Mouse (Mus musculus) 3T3-L1 (cell line): Measurements from ENCODE around the gene Lyz1.
"Not testable (repeated sequence)": the region's sequence is repeated elsewhere in the genome, so short reads cannot be mapped to it uniquely, and the experiment has no call there.

Source experiments
- DNase-seq: peaks from one replicate; pipeline ENCODE4 v3.0.0-alpha.2; 2015; ENCODE audit warnings: low read depth, low spot score

Lyz1 gene

DNA sequence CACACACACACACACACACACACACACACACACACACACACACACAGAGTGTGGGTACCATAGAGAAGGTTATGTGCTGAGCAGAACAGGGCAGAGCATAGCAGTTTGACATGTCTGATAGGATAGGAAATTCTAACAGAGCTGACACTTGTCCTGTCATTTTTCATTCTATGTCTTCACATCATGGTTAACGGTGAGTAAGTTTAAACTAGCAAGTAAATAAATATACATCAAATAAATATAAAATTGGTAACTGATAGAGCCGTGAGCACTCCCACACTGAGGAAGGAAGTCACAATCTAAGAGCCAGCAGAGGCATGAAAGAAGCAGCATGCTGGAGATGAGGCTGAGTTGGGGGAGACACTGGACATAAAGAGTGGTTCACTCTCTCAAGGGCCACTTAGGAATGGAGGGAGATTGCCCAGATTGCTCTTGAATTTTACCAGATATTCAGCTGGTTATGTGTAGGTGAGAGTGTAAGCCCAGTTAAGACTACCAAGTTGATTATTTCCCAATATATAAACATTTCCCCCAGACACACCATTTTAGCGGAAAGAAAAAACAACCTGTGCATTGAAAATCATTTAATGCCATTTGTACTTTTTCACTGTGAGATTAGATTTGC, 5.3 kb downstream of the Lyz1 start:
- peak; percentile 91 for DNase-seq

DNA sequence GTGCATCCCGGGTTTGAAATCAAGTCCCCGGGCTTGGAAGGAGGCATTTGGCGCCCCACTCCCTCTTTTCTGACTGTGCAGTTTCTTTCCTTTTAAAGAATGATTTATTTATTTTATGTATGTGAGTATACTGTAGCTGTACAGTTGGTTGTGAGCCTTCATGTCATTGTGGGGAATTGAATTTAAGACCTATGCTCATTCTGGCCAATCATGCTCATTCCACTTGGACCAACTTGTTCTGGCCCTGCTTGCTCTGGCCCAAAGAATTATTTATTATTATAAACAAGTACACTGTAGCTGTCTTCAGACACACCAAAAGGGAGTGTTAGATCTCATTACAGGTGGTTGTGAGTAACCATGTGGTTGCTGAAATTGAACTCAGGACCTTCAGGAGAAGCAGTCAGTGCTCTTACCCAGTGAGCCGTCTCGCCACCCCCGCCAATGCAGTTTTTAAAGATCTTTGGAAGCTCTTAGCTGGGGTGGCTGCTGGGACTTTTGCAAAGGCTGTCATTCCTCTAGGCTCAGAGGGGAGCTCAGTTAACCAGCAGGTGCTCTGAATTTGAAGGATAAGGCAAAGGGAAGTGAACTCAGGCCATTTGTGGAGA, 6.2 kb downstream of the Lyz1 start:
- peak; percentile 95 for DNase-seq

- DNase-seq = not testable (repeated sequence)
These were observed 7.1 kb downstream of the Lyz1 start for GRCm38 (mm10) chr10:117285584-117285983.

DNA sequence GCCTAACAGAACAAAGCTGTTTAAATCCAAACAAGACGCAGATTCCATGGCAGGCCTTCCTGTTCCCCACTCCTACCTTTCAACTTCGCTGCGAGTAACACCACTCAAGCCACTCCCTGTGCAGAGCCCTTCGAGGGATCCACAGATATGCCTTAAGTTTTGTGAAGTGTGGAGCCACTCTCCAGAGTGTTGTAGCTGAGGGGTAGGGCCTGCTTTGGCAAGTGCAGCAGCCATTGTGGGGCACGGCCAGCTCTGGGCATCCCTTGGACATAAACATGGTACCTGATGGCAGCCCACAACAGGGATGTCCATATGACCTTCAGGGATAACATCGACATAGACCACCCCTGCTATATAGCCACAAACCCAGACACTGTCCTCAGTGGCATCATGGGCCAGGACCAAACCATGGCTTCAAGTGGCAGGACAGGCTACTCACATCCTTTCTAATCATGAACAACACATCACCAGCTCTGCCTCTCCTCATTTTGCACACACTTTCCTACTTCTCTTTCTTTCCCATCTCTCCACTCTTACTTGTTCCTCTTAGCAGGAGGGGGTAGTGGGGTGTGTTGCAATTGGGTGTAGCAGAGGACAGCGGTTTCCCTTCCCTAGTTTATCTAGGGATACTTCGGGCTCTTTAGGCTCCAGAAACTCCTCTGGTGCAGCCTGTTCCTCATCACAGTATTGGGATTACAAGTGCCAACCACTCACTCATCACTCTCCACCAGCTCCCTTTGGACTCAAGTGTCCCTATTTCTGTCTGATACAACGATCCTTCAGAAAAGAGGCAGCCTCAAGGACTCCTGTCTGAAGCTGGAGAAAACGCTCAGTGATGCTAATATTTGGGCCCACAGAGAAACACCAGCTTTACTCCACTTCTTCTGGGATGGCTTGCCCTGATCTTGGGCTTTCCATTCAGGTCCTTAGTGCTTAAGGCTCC, 7.8 kb downstream of the Lyz1 start:
- DNase-seq = peak; percentile 95

DNA sequence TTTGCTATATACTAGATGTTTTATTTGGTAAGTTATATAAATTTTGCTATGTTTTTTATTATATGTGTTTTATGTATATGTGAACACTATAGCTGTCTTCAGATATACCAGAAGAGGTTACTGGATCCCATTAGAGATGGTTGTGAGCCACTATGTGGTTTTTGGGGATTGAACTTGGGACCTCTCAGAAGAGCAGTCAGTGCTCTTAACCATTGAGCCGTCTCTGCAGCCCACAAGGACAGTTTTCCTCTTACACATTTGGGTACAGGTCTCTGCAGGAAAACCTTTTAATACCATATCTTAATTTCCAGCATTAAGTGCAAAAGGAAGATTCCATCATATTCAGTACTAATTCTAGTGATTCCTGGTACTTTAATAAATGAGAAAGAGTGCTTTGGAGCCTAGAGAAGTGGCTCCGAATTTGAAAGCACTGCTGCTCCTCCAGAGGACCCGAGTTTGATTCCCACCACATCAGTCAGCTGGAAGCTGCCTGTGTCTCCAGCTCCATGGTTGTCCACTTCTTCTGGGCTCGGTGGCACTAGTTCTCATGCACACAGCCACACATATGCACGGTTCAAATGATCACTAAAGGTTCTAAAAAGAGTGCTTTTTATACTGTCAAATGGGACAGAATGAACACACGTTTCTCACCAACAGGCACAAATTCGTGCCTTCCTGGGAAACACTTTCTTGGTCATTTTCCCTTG, 8.6 kb downstream of the Lyz1 start:
- DNase-seq = peak; percentile 94

GRCm38 (mm10) chr10:117283196-117283595, 9.5 kb downstream of the Lyz1 start:
- peak; percentile 92 for DNase-seq

DNA sequence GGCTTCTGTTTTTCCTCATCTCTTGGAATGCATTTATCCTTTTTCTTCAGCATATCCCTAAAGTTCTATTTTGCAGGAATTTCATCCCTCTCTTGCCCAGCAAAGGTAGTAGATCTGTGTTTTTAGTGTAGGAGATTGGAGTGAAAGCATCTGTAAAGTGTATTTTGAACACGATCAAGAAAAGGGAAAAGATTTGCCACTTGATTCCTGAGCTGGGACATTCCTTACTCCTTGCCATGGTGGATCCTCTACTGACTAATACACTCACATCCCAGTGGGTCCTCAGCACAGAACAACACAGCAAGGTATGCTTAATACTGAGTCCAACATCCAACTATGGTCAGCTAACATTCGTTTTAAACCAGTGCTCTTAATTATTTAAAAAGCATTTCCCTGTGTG, 10.1 kb downstream of the Lyz1 start:
- peak; percentile 97 for DNase-seq

DNA sequence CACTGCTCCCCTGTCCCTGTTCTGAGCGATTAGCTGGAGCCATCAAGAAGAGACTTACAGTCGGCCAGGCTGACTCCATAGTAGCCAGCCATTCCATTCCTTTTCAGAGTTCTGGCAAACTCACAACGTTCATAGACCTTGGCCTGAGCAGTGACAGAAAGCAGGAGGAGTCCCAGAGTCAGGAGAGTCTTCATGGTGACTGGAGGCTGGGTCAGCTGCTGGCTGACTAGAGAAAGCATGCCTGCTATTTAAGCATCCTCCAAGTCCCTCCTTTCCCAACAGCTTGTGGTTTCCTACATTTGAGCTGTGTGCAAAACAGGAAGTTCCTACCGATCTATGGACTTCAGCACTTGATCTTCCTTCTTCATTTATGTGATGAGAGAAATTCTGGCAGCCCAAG, 10.6 kb downstream of the Lyz1 start, which contains the start of gene Lyz2:
TSS of gene Lyz2 (minus strand) at position 273 of the 400 bp plus-strand sequence.
- peak; percentile 100 for DNase-seq

DNA sequence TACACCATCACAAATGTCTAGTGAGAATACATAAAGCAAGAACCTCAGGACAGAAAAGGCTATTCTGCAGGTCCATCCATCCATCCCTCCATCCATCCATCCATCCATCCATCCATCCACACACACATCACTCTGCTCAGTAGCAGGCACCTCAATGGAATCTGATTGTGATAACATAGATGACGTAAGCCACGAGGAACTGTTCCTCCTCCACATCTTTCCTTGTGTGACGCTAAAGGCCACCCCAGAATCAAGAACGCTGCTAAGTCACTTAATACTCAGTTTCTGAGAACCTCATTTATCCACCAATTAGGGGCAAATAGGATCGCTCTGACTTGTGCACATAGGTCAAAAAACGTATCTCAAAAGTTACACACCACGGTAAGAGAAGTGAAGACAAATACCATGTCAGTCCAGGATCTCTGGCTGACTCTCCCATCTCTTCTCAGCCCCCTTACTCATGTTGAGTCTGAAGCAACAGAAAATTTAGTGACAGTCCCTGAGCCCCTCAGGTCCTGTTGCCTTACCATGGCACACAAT, 11.2 kb downstream of the Lyz1 start:
- peak; percentile 95 for DNase-seq

DNA sequence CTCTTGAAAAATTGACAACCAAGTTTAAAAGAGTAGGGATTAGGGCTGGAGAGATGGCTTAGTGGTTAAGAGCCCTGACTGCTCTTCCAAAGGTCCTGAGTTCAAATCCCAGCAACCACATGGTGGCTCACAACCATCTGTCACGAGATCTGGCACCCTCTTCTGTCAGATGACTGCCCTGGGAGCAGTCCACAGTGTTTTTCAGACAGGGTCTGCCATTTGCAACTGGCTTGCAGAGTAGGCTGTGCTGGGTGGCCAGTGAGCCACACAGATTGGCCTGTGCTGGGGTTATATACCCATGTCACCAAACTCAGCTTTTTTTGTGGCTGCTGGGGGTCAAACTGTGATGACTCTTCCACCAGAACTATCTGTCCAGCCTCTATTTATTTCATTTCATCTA, 12.7 kb downstream of the Lyz1 start:
- DNase-seq = no peak

DNA sequence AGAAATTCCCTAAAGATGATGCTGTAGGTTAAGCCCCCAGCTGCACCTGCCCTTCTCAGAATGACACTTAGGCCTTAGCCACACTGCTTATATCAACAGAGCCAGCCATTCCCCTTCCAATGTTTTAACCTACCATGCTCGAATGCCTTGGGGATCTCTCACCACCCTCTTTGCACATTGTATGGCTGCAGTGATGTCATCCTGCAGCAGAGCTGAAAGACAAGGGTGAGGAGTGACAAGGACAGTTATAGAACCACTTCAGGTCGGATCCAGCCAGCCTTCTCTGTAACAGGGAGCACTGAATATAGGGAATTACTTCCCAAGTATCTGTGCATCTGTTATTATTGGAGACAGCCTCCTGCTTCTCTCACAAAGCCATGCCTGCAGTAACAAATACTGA, 14.2 kb downstream of the Lyz1 start:
- not testable (repeated sequence) for DNase-seq

DNA sequence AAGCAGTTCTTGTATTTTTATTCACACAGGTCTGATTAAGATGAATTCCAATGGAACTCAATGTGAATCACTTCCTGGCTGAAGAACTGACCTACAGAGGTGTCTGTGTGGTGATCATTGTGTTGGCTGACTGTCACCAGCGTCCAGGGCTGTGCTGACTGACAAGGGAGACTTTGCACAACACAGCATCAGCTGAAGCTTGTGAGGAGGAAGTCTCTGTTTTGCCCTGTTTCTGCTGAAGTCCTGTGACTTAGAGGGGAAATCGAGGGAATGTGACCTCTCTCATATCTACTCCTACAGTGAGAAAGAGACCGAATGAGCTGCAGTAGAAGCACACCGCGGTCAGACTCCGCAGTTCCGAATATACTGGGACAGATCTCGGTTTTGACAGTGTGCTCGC, 14.9 kb downstream of the Lyz1 start:
- DNase-seq = not testable (repeated sequence)

DNA sequence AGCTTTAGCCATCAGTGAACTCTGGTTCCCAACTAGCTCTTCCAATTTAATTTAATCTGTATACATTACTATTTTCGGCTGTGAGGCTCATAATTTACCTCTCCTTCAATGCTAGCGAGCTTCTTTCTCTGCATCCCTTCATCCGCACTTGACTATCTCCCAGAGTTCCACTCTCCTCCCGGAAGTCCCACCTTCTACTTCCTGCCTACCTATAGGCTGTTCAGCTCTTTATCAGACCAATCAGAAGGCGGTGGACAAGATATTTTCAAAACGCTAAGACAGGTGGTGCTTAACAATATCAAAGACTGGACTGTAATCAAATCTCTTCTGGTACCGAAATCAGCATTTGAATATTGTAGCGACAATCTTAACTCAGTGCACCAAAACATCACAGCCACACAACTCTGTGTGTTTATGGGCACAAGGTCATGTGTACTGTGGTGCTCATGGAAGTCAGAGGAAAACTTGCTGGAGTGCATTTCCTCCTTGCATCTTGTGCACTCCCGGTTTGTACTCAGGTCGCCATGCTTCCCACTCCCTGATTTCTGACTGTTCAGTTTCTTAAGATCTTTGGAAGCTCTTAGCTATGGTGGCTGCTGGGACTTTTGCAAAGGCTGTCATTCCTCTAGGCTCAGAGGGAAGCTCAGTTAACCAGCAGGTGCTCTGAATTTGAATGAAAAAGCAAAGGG, 16.8 kb downstream of the Lyz1 start:
- DNase-seq = no peak

DNA sequence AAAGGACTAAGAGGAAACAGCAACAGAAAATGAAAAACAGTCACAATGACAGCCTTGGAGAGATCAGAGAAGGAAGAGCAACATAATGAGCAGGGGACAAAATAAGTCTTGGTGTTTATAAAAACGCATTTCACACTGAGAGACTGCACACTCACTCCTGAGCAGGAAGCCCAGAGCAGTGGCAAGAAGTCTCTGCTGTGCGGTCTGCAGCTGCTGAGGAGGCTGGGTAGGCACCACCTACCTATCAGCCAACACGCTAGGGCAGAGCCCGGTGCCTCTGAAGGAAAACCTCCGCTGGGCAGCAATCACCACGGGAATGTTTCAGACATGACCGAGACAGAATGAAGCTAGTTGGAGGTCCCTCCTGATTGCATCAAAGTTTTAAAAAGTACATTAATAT, 18.0 kb downstream of the Lyz1 start:
- not testable (repeated sequence) for DNase-seq

- DNase-seq = peak; percentile 59
These were observed 20.6 kb downstream of the Lyz1 start for GRCm38 (mm10) chr10:117272023-117272422.

GRCm38 (mm10) chr10:117259870-117260269, 32.8 kb downstream of the Lyz1 start:
- no peak for DNase-seq

GRCm38 (mm10) chr10:117238603-117239002, 54.1 kb downstream of the Lyz1 start, which contains the start of gene 9530003J23Rik:
Gene 9530003J23Rik (minus strand): TSS chr10:117238703.
- no peak for DNase-seq
